Mouse (Mus musculus) right cerebral cortex, postnatal 36 days (tissue): ENCODE results near the gene Fam69a.
"Not testable (repeated sequence)": the region's sequence is repeated elsewhere in the genome, so short reads cannot be mapped to it uniquely, and the experiment has no call there.

Experiments used
- DNase-seq, 2 experiments: peaks; one replicate each; pipeline ENCODE4 v3.0.0; 2022; ENCODE audit warnings: low spot score in 2 of 2, mixed read lengths in 1 of 2

Fam69a gene

DNA sequence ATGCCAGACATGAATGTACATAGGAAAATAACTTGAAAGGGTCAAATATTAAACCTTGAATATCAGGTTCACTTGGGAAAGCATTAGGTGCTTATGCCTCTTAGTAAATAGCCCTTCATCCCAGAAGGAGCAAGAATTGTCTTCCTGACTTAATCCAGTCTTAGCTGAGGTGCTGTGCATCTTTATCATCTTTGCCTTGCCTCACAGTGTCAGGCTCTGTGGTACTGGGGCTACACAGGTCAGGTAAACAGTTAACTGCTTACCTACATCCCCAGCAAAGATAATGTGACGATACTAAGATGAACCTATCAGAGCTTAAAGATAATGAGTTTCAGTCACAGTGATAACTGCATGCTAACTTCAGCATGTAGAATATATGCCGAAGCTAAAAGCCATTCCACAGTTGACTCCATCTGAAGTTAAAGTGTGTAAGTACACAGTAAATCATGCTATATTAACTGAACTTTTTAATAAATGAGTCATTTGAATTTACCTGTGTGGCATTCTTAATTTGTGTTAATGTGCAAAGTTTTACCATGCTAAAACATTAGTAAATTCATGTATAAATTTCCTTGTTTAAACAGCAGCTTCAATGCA is 78.3 kb downstream of the Fam69a start:
- DNase-seq, result no peak

DNA sequence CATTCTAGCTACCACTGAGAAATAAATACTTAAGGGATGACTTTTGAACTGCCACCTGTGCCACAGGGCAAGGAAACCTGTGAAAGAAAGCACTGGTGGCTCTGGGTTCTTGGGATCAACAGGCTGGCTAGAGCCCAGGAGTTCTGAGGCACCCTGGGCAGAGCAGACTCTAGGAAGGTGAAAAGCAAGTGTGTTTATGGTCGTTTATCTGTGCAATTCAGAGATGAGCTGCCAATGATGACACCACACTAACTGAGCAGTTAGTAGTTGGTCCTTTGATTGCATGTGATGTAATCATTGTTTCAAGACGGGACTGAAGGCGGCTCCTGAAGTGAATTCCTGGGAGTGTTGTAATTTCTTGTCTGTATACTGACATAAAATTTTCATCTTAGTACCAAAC is 82.6 kb downstream of the Fam69a start:
- DNase-seq, result no peak

DNA sequence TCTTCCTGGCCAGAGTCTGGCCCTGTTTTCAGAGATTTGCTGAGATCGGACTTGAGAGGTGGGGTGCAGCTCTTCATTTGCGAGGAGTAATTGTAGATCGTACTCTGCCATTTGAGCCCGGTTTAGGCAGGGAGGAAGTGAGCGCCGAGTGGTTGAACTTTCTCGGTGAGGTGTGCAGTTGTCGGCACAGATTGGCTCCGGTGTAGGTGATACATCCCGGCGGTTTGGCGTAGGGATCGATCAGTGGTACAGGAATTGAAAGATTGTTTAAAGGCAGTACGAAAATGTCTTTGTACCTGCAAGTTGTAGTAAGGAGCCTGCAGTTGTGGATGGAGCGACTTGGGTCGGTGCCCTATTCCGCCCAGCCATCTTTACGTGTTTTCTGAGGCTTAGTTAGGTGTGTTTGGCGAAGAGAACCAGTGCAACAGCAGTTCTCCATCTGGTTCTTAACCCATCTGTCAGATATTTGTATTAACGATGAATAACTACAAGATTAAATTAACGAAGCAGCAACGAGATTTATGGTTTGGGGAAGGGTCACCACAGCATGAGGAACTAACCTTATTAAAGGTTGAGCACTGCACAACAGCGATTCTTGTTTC is 85.8 kb downstream of the Fam69a start:
- DNase-seq, result no peak

DNA sequence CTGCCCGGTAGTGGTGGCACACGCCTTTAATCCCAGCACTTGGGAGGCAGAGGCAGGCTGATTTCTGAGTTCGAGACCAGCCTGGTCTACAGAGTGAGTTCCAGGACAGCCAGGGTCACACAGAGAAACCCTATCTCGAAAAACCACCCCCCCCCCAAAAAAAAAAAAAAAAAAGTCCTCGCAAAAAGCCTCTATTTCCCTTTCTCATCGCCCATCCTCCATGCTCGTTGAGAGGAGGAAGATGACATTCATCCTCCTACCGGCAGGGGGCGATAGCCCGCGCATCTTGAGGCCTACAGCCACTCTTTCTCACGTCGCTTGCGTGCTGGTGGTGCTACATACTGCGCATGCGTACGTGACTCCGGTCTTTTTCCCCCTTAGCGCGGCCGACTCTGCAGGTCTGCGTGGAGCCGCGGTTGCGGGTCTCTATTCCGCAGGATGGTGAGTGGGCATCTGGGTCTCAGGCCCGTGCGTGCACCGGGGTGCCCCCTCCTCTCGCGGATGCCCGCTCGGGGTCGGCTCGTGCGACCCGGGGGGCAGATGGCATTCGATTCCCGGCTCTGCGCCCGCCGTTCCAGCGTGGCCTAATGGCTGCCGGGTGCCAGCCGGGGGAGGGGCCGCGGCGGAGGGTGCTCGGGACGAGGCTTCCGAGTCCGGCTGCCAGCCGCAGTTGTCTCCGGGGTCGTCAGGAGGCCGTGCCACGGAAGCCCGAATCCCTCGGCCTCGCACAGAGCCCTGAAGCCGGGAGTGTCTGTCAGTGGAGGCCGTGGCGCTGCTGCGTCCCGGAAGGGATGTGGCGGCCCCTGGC is 86.5 kb downstream of the Fam69a start, which contains the start of gene Rpl5:
Gene Rpl5, plus strand, starts transcription at position 297 of the 808 bp plus-strand sequence.
- DNase-seq, result peak; percentile 91 to 92

DNA sequence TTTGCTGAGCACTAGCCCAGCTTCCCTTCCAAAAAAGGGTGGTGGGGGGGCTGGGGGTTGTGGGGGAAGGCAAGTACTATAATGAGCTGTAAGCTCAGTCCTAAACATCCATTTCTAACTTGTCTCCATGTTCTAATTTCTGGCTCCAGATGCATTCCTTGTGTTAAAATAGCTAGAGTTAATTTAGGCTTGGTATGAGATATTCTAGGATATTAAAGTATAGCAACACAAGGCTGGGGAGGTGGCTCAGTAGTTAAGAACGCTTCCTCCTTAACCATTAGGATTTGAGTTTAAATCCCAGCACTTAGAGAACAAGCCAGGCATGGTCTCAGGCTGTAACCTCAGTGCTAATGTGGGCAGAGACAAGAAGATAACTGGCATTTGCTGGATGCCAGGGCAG is 90.6 kb downstream of the Fam69a start:
- no peak for DNase-seq

DNA sequence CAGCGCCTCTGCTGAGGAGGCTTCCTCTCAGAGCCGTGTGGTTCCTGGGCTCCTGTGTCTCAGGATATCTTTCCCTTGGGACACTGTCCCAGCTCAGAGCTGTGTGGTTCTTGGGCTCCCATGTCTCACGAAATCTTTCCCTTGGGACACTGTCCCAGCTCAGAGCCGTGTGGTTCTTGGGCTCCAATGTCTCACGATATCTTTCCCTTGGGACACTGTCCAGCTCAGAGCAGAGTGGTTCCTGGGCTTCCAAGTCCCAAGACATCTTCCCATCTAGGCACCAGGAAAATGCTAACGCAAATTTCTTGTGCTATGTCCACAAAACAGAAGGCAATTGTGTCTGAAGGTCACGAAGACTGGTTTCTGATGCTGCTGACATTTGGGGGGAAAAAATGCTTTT is 92.2 kb downstream of the Fam69a start:
- no peak for DNase-seq

DNA sequence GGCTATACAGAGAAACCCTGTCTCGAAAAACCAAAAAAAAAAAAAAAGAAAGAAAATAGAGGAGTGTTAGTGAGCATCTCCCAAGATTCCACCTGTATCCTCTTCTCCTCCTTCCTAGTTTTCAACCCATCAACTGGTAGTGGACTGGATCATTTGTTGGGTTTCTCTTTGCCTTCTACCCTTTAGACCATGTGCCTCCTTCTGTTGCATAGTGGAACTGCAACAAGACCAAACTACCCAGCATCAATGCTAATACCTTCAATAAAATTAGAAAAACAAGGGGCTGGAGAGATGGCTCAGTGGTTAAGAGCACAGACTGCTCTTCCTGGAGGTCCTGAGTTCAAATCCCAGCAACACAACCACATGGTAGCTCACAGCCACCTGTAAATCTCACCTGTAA is 95.4 kb downstream of the Fam69a start:
- DNase-seq, result not testable (repeated sequence)

DNA sequence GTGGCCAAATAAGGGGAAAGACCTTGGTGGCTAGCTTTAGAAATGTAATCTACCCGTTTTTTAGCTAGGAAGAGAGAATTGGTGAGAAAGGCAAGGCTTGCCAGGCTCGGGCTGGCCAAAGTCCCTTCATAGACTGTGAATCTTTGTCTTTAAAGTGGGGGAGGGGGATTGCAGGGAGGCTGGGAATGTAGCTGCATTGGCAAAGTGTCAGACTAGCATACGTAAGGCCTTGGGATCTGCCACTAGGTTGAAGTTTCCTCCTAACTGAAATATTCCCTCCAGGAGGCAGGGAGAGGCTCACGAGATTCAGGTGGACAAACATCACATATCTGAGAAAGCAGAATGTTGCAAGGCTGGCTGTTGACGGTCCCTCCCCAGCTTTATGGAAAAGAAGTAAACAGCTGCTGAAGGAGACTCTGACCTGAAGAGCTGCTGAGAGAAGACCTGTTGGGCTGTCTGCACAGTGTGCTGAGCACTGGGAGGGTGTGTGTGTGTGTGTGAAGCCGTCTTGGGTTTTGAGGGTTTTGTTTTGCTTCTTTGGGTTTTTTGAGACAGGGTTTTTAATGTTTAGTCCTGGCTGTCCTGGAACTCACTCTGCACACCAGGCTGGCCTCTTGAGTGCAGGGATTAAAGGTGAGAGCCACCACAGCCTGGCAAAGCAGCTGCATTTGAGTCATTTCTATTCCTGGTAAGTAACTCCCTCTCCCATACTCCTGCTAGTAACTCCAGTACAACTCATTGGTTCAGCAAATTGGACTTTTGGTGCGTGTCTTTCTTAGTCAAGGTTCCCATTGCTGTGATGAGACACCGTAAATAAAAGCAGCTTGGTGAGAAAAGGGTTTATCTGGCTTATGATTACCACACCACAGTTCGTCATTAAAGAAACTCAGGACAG is 96.6 kb downstream of the Fam69a start:
- no peak for DNase-seq

DNA sequence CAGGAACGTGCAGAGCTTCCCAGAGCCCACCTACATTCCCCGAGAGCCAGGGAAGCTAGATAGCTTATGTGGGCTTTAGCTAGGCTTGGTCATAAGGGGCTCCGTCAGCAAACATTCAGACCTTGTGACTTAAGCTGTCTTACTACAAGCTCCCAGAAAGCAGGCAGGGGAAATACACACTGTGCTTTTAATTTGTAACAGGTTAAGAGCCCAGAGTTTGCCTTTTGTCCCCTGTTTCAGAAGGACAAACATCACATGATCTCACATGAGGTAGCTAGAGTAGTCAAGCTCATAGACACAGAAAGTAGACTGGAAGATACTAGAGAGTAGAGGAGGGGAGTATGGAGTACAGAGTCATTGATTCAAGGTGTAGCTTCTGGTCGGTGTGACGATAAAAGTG is 106.2 kb downstream of the Fam69a start:
- no peak for DNase-seq

DNA sequence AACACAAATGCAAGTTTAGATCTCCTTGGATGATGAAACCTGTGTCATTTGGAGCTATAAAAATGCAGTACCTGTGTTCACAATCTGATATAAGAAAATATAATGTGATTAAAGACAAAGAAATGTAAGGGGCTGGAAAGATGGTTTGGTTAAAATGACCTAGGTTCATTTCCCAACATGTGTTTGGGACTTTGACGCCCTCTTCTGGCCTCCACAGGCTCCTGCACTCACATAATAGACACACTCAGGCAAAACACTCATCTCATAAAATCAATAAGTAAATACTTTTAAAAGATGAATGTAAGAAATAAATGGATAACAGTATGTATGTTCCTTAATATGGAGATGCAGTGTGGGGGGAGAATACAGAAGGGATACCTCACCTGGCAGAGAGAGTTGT is 109.8 kb downstream of the Fam69a start:
- DNase-seq, result no peak

DNA sequence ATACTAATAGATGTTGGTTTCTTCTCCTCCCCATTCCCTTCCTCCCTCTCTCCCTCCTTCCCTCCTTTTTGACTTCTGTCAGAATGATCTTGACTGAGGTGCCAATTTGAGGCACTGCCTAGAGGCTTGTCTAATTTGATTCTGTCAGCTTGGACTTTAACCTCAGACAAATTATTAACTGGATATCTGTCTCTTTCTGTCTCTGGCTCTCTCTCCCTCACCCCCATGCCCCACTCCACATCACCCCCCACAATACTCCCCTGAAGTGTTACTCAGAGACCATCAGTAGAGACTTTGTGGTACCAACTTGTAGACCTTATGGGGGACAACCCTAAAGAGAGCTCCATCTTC is 111.6 kb downstream of the Fam69a start:
- DNase-seq, result no peak

DNA sequence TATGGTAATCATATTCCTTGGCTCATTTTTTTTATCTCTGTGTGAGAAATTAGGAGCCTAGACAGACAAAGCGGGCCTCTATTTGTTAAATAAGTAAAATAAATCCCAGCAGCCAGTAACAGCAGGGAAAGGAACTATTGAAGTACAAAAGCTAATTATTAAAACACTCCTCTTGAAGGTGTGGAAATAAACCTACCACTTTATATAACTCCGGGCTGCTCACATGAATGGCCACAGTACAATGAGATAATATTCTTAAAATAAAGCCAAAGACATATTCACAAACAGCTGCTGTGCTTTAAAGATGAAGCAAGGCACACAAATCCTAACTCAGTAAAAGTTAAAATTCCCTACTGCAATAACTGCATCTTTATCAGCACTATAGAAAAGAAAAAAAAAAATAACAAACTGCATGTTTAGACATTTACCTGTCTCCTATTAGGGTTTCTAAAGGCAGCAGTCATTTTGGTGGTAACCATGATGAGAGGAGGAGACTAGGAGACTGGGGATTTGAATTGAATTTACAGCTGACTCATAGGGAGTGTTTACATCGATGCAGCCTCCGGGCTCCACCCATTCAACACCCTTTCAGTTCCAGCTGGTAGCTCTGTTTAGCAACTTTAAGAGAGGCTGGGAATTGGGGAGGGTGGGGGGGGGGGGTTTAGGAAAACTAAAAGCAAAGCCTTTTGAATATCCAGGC is 112.2 kb downstream of the Fam69a start, which contains the start of gene Evi5:
Gene Evi5, minus strand, starts transcription at position 547 of the 700 bp plus-strand sequence.
- no peak for DNase-seq

DNA sequence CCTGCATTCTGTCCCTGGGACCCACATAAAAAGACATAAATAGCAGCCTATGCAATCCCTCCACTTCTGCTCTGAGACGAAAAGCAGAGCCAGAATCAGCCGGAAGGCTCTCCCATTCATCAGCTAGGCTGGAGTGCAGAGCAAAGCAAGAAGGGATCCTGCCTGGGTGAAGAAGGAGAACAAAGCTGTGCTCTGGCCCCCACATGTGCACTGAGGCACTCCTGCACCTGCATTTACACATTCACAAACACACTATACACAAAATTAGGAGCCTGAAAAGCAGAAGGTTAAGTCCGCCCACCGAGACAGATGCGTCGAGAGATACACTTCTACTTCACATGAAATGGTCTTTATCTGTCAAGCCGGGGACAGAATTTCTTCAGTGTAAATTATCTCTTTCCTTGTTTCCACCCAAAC is 113.0 kb downstream of the Fam69a start:
- DNase-seq, result no peak

DNA sequence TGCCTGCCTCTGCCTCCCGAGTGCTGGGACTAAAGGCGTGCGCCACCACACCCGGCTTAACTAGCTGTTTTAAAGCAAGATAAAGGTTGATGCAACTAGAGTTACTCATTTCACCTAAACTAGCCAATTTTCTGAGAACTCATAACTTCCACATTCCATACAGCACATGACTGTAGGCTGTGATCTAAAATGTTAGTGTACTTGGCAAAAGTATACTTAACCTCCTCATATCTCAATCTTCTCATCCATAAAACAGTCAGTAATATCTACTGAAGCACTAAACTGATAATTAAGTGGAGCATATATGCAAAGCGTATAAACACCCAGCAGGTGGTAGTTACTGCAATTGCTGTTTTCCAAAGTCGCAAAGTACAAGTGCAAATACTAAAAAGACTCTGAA is 113.6 kb downstream of the Fam69a start:
- no peak for DNase-seq

DNA sequence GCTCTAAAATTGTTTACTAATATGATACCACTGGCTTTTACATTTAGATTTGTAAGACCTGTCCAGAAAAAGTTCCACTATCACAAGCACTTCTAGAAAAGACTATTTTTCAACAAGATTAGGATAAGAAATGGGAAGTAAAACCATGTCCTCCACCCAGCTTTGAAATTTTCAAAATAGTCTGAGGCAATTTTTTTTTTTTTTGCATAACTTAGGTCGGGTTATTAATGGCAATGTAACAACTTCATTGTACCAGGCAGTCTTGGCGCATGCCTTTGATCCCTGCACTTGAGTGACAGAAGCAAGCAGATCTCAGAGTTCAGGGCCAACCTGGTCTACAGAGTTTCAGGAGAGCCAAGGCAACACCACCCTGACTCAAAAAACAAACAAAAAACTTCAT is 117.2 kb downstream of the Fam69a start:
- DNase-seq, result no peak

DNA sequence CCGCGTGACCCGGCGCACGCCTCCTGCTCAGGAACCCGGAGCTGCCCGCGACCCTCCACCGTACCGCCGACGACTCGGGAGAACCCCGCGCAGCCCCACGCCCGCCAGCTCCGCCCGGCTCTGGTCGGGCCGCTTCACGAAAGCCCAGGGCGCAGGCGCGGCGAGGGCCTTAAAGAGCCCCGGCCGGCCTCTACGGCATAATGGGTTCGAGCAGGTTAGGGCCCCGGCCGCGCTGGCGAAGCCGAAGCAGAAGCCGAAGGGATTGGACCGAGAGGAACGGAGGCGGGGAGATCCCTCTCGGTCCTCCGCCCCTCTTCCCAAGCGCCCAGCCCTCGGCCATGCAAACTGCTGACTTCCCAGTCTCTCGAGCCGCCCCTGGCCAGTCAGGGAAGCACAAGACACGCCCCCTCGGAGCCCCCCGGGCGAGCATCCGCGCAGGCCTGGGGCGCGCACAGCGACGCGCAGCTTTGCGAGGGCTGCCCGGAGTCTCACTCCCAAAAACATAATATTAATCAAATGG is 117.9 kb downstream of the Fam69a start:
- DNase-seq, result peak; percentile 83 to 86

DNA sequence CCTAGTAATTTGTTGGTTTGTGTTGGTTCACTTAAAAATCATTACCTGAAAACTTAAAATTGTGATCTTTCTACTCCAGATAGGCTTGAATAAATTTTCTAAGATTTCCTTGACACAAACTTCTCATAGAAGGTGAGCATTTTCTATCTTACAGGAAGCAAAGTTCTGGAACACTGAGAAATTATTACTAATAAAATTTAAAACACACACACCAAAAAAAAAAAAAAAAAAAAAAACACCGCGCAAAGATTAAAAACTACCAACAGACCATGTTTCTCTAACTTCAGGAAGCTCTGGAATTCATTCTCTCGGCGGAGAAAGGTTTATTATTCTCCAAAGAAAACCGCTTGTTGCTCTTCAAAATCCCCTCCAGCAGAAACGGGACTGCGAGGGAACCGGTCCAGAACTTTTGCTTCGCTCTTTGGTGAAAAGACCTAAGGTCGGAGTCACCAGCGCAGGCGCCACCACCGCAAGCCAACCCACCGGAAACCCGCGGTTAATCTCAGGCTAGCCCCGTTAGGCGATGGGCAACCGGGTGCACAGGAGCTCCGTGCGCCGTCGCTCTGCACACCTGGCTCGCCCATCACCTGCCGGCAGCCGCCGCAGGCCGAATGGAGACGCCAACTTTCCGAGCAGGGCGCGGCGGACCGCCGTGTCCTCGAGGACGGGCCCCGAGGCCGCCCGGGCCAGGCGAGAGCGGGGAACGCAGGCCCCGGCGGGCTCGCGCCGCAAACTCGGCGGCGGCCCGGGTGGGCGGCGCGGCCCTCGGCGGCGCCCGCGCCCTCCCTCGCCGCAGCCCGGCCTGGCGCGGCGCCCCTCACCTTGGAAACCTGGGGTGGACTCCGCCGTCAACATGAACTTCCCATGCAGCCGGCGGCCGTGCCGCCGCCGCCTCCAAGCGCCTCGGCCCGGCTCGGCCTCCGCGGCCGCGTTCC is 118.6 kb downstream of the Fam69a start:
- peak in 1 of 2 experiments; percentile 18 for DNase-seq

DNA sequence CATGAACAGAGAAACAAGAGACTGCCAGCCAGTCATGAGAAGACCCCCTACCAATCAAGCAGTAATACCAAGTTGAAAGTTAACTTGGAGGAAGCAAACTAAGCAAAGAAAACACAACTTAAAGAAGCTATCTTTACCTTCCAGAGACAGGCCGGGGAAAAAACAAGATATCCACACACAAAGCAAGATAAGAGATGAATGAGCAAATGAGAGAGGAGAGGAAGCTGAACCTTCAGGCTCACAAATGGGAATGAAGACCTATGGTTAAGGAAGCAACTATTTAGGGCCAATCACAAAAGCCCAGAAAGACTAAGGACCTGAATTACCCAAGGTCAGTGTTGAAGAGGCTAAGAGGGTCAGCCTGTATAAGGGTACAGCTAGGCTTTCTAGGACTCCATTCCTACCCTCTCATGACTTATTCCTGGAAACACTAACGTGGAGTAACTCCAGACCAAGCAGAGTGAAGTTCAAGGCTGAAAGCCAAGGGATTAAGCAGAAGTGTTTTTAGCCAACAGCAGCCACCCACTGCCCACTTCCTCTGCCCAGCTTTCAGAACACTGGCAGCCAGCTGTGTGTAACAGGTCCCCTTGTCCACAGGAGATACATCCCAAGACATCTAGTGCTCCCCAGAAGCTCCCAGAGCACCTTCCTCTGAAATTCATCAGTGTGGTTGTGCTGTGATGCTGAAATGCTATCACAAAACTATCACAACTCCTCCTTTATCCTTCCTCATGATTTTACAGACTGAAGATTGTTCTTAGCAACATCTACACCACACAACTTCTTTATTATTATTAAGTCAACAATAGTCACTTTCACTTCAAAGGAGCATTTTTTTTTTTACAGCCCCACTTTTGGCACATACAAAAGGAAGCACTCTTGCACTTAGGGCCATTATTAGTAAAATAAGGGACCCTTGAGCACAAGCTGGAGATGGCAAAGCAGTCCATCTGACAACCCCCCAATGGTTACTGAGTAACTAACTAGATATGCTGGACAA is 120.5 kb downstream of the Fam69a start:
- no peak for DNase-seq

DNA sequence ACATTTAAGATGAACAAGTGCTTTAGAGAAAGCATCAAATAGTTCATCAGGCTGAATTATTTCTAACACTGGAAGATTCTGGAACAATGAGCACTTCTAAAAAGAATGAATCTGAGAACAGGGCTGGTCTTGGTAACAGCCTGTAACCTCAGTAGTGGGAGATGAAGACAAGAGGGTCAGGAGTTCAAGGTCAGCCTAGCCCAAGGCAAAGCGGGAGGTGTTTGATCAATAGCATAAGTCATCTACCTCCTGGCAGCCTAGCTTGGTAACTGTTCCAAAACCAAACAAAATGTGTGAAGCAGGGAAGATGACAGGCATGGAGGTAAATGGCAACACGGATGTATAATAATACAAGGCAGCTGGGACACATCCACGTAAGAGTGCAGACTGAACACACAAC is 122.9 kb downstream of the Fam69a start:
- DNase-seq, result no peak
